Mouse (Mus musculus) G1E (cell line): ENCODE measurements around the gene Phf19.

Experiments
- CTCF ChIP-seq: IDR thresholded peaks from 2 replicates; pipeline ENCODE4 v1.5.1; 2012; ENCODE audit warnings: low read depth, low read length, inconsistent platforms, mixed read lengths
- GATA2 ChIP-seq: IDR thresholded peaks from 2 replicates; pipeline ENCODE4 v1.6.1; 2012; ENCODE audit warnings: low read depth, low read length, inconsistent platforms, borderline replicate concordance

GRCm38 (mm10) chr2:34895503-34896113 is 18.2 kb downstream of the Phf19 start:
- TF ChIP-seq CTCF (no peak), GATA2 (no peak)
